Mouse (Mus musculus) layer of hippocampus, adult 11-12 months (tissue): Measurements from ENCODE around the gene Ing5.
A peak's percentile ranks its signal among the peaks of the same experiment; 100 is the strongest.
"Not testable (repeated sequence)": the region's sequence is repeated elsewhere in the genome, so short reads cannot be mapped to it uniquely, and the experiment has no call there.

Source experiments
- DNase-seq: peaks from one replicate; pipeline ENCODE4 v3.0.0; 2022; ENCODE audit warnings: low spot score

The Ing5 gene

GRCm38 (mm10) chr1:93803556-93804507 lies at the start of gene Ing5:
Gene Ing5 (plus strand): TSS chr1:93803965.
- DNase-seq, result peak; percentile 100

GRCm38 (mm10) chr1:93754573-93755290 lies 49.0 kb upstream of the Ing5 start, which contains the start of gene Thap4:
Gene Thap4 (minus strand): TSS chr1:93754864.
- peak; percentile 94 for DNase-seq

GRCm38 (mm10) chr1:93755291-93755610 lies 48.5 kb upstream of the Ing5 start:
- no peak for DNase-seq

- DNase-seq, result no peak
Observed at GRCm38 (mm10) chr1:93755618-93756017, 48.1 kb upstream of the Ing5 start.

GRCm38 (mm10) chr1:93756154-93756553 lies 47.6 kb upstream of the Ing5 start:
- no peak for DNase-seq

- DNase-seq, result no peak
Observed at GRCm38 (mm10) chr1:93760076-93760475, 43.7 kb upstream of the Ing5 start.

GRCm38 (mm10) chr1:93763531-93763930 lies 40.2 kb upstream of the Ing5 start:
- not testable (repeated sequence) for DNase-seq

GRCm38 (mm10) chr1:93764871-93765591 lies 38.7 kb upstream of the Ing5 start:
- DNase-seq, result no peak

- no peak for DNase-seq
Observed at GRCm38 (mm10) chr1:93767600-93767999, 36.2 kb upstream of the Ing5 start.

- no peak for DNase-seq
Observed at GRCm38 (mm10) chr1:93769901-93770300, 33.9 kb upstream of the Ing5 start.

GRCm38 (mm10) chr1:93776686-93777085 lies 27.1 kb upstream of the Ing5 start:
- DNase-seq, result no peak

GRCm38 (mm10) chr1:93786912-93787311 lies 16.9 kb upstream of the Ing5 start:
- DNase-seq, result no peak

GRCm38 (mm10) chr1:93794526-93794925 lies 9.2 kb upstream of the Ing5 start:
- no peak for DNase-seq

- no peak for DNase-seq
Observed at GRCm38 (mm10) chr1:93795886-93796285, 7.9 kb upstream of the Ing5 start.

- DNase-seq, result no peak
Observed at GRCm38 (mm10) chr1:93800670-93801503, 2.9 kb upstream of the Ing5 start.

GRCm38 (mm10) chr1:93801741-93802238 lies 2.0 kb upstream of the Ing5 start, which contains the start of gene Dtymk:
Gene Dtymk (minus strand): TSS chr1:93801934.
- DNase-seq, result peak; percentile 93

- DNase-seq, result no peak
Observed at GRCm38 (mm10) chr1:93802771-93803170, 994 bp upstream of the Ing5 start.

- no peak for DNase-seq
Observed at GRCm38 (mm10) chr1:93804818-93805217, 1.1 kb downstream of the Ing5 start.

GRCm38 (mm10) chr1:93805221-93805951 lies 1.6 kb downstream of the Ing5 start:
- DNase-seq, result no peak

- no peak for DNase-seq
Observed at GRCm38 (mm10) chr1:93808871-93809270, 5.1 kb downstream of the Ing5 start.

GRCm38 (mm10) chr1:93810011-93810410 lies 6.2 kb downstream of the Ing5 start:
- DNase-seq, result no peak
